Mouse (Mus musculus) lung, embryonic 16.5 days (tissue): ENCODE data around the gene Plekhm1. TPM values are rescaled to one million over a fixed set of nuclear protein-coding genes. Genes with fewer than 3 reads are reported as not detected.

ENCODE experiments used
- ATAC-seq: fragments of 200-750 bp; cut with Nextera tagmentation; 2 replicates; pipeline ENCODE4 v1.8.0; 2017; ENCODE audit warnings: low read depth, mild to moderate bottlenecking, moderate library complexity
- H3K27ac ChIP-seq: fragments of 300-500 bp; sonication (generic); 2 replicates; pipeline ENCODE4 v1.5.1; 2014; ENCODE audit warnings: mild to moderate bottlenecking, control low read depth, low read length
- H3K27me3 ChIP-seq: fragments of 300-500 bp; sonication (generic); 2 replicates; pipeline ENCODE4 v1.6.1; 2014; ENCODE audit warnings: low read depth, low read length, mixed read lengths; ENCODE audit not compliant: control insufficient read depth, insufficient read depth
- H3K36me3 ChIP-seq: fragments of 300-500 bp; sonication (generic); 2 replicates; pipeline ENCODE4 v1.6.1; 2014; ENCODE audit warnings: low read length; ENCODE audit not compliant: control insufficient read depth, insufficient read depth
- H3K4me1 ChIP-seq: fragments of 300-500 bp; sonication (generic); replicated peaks from 2 replicates; pipeline ENCODE4 v1.6.1; 2014; ENCODE audit warnings: low read length, mixed read lengths; ENCODE audit not compliant: control insufficient read depth, insufficient read depth
- H3K4me2 ChIP-seq: fragments of 300-500 bp; sonication (generic); 2 replicates; pipeline ENCODE4 v1.6.1; 2014; ENCODE audit warnings: low read depth, low read length, control low read depth
- H3K4me3 ChIP-seq: fragments of 300-500 bp; sonication (generic); 2 replicates; pipeline ENCODE4 v1.5.1; 2014; ENCODE audit warnings: mild to moderate bottlenecking, low read length, control low read depth
- H3K9ac ChIP-seq: fragments of 300-500 bp; sonication (generic); 2 replicates; pipeline ENCODE4 v1.6.1; 2014; ENCODE audit warnings: low read length, control low read depth
- H3K9me3 ChIP-seq: fragments of 300-500 bp; sonication (generic); 2 replicates; pipeline ENCODE4 v1.6.1; 2016; ENCODE audit warnings: low read length; ENCODE audit not compliant: control insufficient read depth
- WGBS: fragments of 180-500 bp; shearing (Covaris S2); extraction: QIAGEN DNeasy Blood & Tissue Kit; methylation state at CpG from one replicate; pipeline ENCODE4 v1.1.7; 2014; 5-methylcytosine and 5-hydroxymethylcytosine counted together
- polyA plus RNA-seq: library from polyadenylated mRNA; unstranded; fragments of >200 nt; fragmentation: Nextera tagmentation; extraction: Ambion mirVana; gene quantifications from 2 replicates; pipeline ENCODE4 v1.2.1, GENCODE M21; 2015

Gene Plekhm1
- polyA plus RNA-seq, 1 experiment from 2014 or later = 10.2 TPM

DNA sequence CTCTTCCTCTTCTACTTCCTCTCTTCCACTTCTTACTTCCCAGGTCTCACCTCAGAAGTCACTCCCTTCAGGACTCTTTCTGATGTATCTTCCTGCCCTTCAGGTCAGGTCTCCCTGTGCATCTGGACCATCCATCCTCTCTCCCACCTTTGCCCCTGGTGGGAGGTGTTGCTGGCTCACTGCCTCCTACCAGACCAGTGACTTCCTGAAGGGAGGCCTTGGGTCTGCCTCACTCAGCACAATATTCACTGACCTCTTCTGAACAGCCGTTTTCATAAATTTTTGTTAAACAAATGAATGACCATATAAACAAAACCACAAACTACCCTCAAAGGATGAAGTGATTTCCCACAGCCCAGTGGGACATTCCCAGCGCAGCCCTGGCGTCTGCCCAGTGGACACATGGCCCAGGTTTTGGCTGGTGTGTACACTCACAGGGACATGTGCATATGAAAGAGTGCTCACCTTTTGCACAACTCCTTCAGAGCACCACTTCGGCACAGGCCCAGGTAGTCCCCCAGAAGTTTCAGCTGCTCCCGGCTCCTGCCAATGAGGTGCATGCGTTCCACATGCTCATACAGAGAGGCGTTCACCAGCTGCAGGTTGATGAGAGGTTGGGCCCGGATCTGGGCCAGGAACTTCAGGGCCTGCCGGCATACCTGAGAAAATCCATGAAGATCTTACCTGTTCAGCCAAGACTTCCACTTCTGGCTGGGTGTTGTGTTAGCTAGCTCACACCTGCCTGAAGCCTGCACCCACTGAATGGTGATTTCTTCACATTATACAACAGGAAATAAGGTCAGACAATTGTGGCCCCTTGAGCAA is 41.9 kb downstream of the Plekhm1 start:
- 77% methylated on average over 9 of the region's 9 CpGs for WGBS
- no peaks in the 10 kb centered on the region for H3K9me3 ChIP-seq
- peak overlapping the region; percentile 29; the same call in 1 of the 2 replicates for H3K27ac ChIP-seq
- H3K27me3 ChIP-seq = no peaks in the 10 kb centered on the region
- H3K4me3 ChIP-seq = no peak overlapping the region
- H3K4me1 ChIP-seq = peaks cover 8% of the 10 kb centered on the region; the same call in 1 of the 2 replicates
- H3K9ac ChIP-seq = no peak overlapping the region
- H3K4me2 ChIP-seq = no peak overlapping the region
- peaks cover 9% of the 10 kb centered on the region for H3K36me3 ChIP-seq
- ATAC-seq = no peak

DNA sequence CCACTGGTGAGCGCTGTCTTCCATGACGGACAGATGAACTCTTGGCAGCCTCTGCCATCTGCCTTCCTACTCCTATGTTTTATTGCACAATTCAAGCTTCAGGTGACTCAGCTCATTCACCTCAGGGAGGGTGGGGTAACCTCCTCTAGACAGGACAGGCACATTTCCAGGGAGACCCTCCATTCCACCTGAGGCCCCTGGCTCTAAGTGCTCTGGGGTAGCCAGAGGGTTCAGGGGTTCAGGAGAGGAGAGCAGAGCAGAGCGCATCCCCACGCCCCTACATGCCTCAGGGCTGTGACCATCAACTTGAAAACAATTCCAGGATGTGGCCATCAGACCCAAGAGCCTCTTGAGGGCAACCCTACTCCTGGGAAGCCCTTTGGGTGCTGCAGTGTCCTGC is 47.0 kb downstream of the Plekhm1 start:
- no peak for ATAC-seq
- Histone ChIP-seq H3K36me3 (peaks cover 7% of the 10 kb centered on the region), H3K4me1 (peaks cover 17% of the 10 kb centered on the region), H3K4me3 (no peak overlapping the region), H3K27me3 (peaks cover 26% of the 10 kb centered on the region), H3K27ac (no peak overlapping the region), H3K9ac (no peak overlapping the region), H3K9me3 (no peaks in the 10 kb centered on the region), H3K4me2 (no peak overlapping the region)
- 78% methylated on average over 4 of the region's 4 CpGs for whole genome bisulfite sequencing

- no peak overlapping the region for H3K9ac ChIP-seq
- peaks cover 17% of the 10 kb centered on the region for H3K4me1 ChIP-seq
- ATAC-seq = no peak
- peak overlapping the region; percentile 66 for H3K27ac ChIP-seq
- H3K27me3 ChIP-seq = peaks cover 26% of the 10 kb centered on the region
- H3K9me3 ChIP-seq = no peaks in the 10 kb centered on the region
- no peak overlapping the region for H3K4me3 ChIP-seq
- H3K4me2 ChIP-seq = no peak overlapping the region
- peaks cover 7% of the 10 kb centered on the region for H3K36me3 ChIP-seq
- WGBS = 68% methylated on average over 3 of the region's 3 CpGs
Observed at GRCm38 (mm10) chr11:103365022-103365421, 47.5 kb downstream of the Plekhm1 start.

GRCm38 (mm10) chr11:103364335-103364734 is 48.2 kb downstream of the Plekhm1 start:
- H3K27me3 ChIP-seq = peaks cover 31% of the 10 kb centered on the region
- H3K9ac ChIP-seq = no peak overlapping the region
- H3K27ac ChIP-seq = peak overlapping the region; percentile 93
- peak overlapping the region; percentile 94 for H3K4me2 ChIP-seq
- 45% methylated on average over 5 of the region's 5 CpGs for WGBS
- no peak for ATAC-seq
- H3K36me3 ChIP-seq = peaks cover 7% of the 10 kb centered on the region
- H3K9me3 ChIP-seq = no peaks in the 10 kb centered on the region
- H3K4me3 ChIP-seq = no peak overlapping the region
- H3K4me1 ChIP-seq = peaks cover 23% of the 10 kb centered on the region

DNA sequence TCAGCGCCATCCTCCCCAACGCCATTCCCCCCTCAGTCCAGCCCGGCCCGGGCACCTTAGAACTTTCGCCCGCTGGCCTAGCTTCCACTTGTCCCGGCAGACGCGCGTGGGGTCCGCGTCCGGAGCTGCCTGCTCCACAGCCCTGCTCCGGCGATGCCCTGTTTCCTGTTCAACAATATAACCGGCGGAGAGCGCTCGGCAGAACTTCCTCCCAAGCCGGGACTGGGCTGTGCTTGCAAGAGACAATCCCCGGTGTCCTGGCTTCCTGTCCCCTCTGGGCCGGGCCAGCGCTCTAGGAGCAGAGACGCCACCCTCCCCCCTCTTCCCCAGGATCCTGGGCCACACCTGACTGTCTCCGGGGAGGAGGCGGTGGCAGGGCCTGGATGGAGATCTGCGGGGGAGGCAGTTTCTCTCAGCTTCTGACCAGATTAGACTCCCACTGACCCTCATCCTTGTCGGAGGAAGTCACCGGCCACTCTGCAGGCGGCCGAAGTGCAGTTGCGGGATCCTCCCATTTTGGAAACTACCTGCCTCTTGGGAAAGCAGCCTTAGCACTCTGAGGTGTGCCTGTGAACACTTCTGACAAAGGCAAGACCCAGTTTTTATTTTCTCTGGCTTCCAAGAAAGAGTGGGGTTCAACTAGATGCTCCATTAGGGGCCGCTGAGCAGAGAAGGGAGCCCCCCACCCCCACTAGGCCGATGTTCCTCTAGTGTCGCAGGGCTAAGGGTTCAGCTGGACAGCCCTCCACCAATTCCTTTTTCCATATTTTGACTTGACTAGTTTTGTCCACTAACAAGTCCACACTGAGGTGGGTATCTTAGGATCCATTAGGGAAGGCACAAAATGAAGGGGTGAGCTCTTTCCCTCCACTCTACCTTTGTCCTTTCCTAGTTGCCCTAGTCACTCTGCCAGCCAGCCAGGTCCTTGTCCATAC is 49.0 kb downstream of the Plekhm1 start, which contains the start of gene Arhgap27:
Gene Arhgap27 (minus strand): TSS at position 479 of the 935 bp plus-strand sequence.
- peaks cover 26% of the 10 kb centered on the region for H3K4me1 ChIP-seq
- peak within 1 kb of the TSS; percentile 94 for H3K4me2 ChIP-seq
- H3K27ac ChIP-seq = peak within 1 kb of the TSS; percentile 93
- peak within 1 kb of the TSS; percentile 53 for H3K4me3 ChIP-seq
- WGBS = under 1% methylated on average over 35 of the region's 35 CpGs
- H3K9me3 ChIP-seq = no peaks in the 10 kb centered on the region
- H3K36me3 ChIP-seq = peaks cover 7% of the 10 kb centered on the region
- peak within 1 kb of the TSS; percentile 78 for H3K9ac ChIP-seq
- peaks cover 32% of the 10 kb centered on the region for H3K27me3 ChIP-seq
- ATAC-seq = peak; percentile 60

GRCm38 (mm10) chr11:103362521-103363181 is 49.8 kb downstream of the Plekhm1 start:
- peak overlapping the region; percentile 78 for H3K9ac ChIP-seq
- H3K27me3 ChIP-seq = peaks cover 32% of the 10 kb centered on the region
- peaks cover 27% of the 10 kb centered on the region for H3K4me1 ChIP-seq
- peak overlapping the region; percentile 94 for H3K4me2 ChIP-seq
- H3K9me3 ChIP-seq = no peaks in the 10 kb centered on the region
- H3K4me3 ChIP-seq = peak overlapping the region; percentile 53
- peak; percentile 21 for ATAC-seq
- WGBS = under 1% methylated on average over 33 of the region's 33 CpGs
- peaks cover 7% of the 10 kb centered on the region for H3K36me3 ChIP-seq
- H3K27ac ChIP-seq = peak overlapping the region; percentile 93

DNA sequence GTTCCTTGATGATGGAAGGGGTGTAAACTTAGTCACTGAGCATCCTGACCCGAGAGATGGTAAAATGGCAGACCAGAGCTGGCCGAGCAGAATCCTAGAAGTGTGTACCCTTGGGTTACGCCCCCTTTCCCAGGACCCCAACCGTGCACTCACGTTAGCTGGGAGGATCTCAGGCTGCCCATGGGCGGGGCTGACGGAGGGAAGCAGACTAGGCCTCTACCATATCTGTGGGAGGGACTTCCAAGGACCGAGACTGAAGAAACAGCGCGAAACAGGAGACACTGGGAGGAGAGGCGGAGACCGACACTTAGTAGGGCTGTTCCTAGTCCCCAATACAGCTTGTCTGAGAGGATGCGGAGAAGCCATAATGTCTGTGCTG is 50.4 kb downstream of the Plekhm1 start:
- Histone ChIP-seq H3K36me3 (peaks cover 1% of the 10 kb centered on the region), H3K27ac (peak overlapping the region; percentile 93), H3K4me2 (peak overlapping the region; percentile 94), H3K4me3 (peak overlapping the region; percentile 53), H3K27me3 (peaks cover 32% of the 10 kb centered on the region), H3K4me1 (peaks cover 27% of the 10 kb centered on the region), H3K9me3 (no peaks in the 10 kb centered on the region), H3K9ac (peak overlapping the region; percentile 78)
- WGBS = 3% methylated on average over 13 of the region's 13 CpGs
- peak; percentile 39 for ATAC-seq

GRCm38 (mm10) chr11:103361396-103362053 is 51.0 kb downstream of the Plekhm1 start:
- WGBS = 4% methylated on average over 25 of the region's 25 CpGs
- peak overlapping the region; percentile 52 for H3K9ac ChIP-seq
- ATAC-seq = peak; percentile 47
- peak overlapping the region; percentile 93 for H3K27ac ChIP-seq
- H3K36me3 ChIP-seq = no peaks in the 10 kb centered on the region
- H3K27me3 ChIP-seq = peaks cover 32% of the 10 kb centered on the region
- no peaks in the 10 kb centered on the region for H3K9me3 ChIP-seq
- peaks cover 27% of the 10 kb centered on the region for H3K4me1 ChIP-seq
- H3K4me2 ChIP-seq = peak overlapping the region; percentile 94
- peak overlapping the region; percentile 53 for H3K4me3 ChIP-seq
